In genomic region chr12:110024295-110024694, GRCm38 (mm10) we compare ENCODE assay signal across 19 mouse cellular contexts.
DNase-seq lines count a peak whose midpoint lies in the region; ATAC-seq and TF ChIP-seq lines count a peak whose summit lies in the region.
"Had no signal": no experiment of that assay in that cellular context is flagged by ENCODE, and none has a peak within 500 bp of the region (broad histone marks: within the 10 kb centered on the region; RNA-seq: fewer than 3 reads in every experiment).

No protein-coding gene starts in this region.

- H3K4me2 ChIP-seq in liver, embryonic 11.5 days, result peak overlapping the region; percentile 11; the same call in 1 of the 2 replicates
- H3K4me2 ChIP-seq in liver, postnatal 0 days (ENCODE audit: low read depth, low read length), result peak overlapping the region; percentile 60
- H3K4me2 ChIP-seq: forebrain, embryonic 15.5 days; heart, embryonic 12.5 days; hindbrain, embryonic 14.5 days; limb, embryonic 13.5 days had no signal

- no peak overlapping the region for H3K4me3 ChIP-seq in heart, embryonic 10.5 days
- H3K4me3 ChIP-seq in liver, embryonic 11.5 days (ENCODE audit: low read depth, low read length), result peak overlapping the region; percentile 10; the same call in 1 of the 2 replicates
- no peak overlapping the region for H3K4me3 ChIP-seq in liver, postnatal 0 days (ENCODE audit: low read depth, low read length)
- H3K4me3 ChIP-seq in midbrain, embryonic 10.5 days, result no peak overlapping the region
- H3K4me3 ChIP-seq: embryonic facial prominence, embryonic 10.5 days; forebrain, embryonic 15.5 days; heart, embryonic 12.5 days; limb, embryonic 13.5 days had no signal

- no peaks in the 10 kb centered on the region for H3K9me3 ChIP-seq in heart, embryonic 10.5 days
- H3K9me3 ChIP-seq in liver, embryonic 11.5 days (ENCODE audit: control insufficient read depth, low read length), result no peaks in the 10 kb centered on the region
- no peaks in the 10 kb centered on the region for H3K9me3 ChIP-seq in liver, postnatal 0 days (ENCODE audit: low read length)
- no peaks in the 10 kb centered on the region for H3K9me3 ChIP-seq in midbrain, embryonic 10.5 days (replicated peaks)
- H3K9me3 ChIP-seq: embryonic facial prominence, embryonic 10.5 days; forebrain, embryonic 15.5 days; heart, embryonic 12.5 days; limb, embryonic 13.5 days had no signal

- peak; percentile 82 for TF ChIP-seq EP300 in liver, postnatal 0 days (IDR thresholded peaks at IDR 0.05; ENCODE audit: low read depth)

- no peak overlapping the region for H3K9ac ChIP-seq in liver, embryonic 11.5 days (ENCODE audit: low read depth, low read length)
- no peak overlapping the region for H3K9ac ChIP-seq in liver, postnatal 0 days (replicated peaks)
- H3K9ac ChIP-seq: forebrain, embryonic 15.5 days; heart, embryonic 12.5 days; hindbrain, embryonic 14.5 days; limb, embryonic 13.5 days had no signal

- peak; percentile 57 for DNase-seq in heart, embryonic 10.5 days (ENCODE audit: low spot score)
- DNase-seq in heart, adult 11 months, result no peak
- peak; percentile 32 to 69 for DNase-seq in kidney, adult 8-10 months
- DNase-seq in kidney, postnatal 4 days, result no peak
- no peak for DNase-seq in liver, embryonic 11.5 days (ENCODE audit: low spot score)
- DNase-seq in liver, postnatal 0 days, result peak; percentile 58
- DNase-seq in midbrain, embryonic 10.5 days (ENCODE audit: low spot score), result no peak
- no peak for DNase-seq in thymus, postnatal 25 days
- DNase-seq: adrenal gland, adult 8-10 months; cerebellum, adult 11-12 months; cerebellum, postnatal 10 days; heart, postnatal 14 days; lung, postnatal 4 days had no signal

- H3K36me3 ChIP-seq in heart, embryonic 10.5 days, result no peaks in the 10 kb centered on the region
- no peaks in the 10 kb centered on the region for H3K36me3 ChIP-seq in liver, embryonic 11.5 days (ENCODE audit: control insufficient read depth, insufficient read depth, low read length)
- H3K36me3 ChIP-seq in liver, postnatal 0 days (replicated peaks; ENCODE audit: insufficient read depth, low read length), result no peaks in the 10 kb centered on the region
- no peaks in the 10 kb centered on the region for H3K36me3 ChIP-seq in midbrain, embryonic 10.5 days
- H3K36me3 ChIP-seq: embryonic facial prominence, embryonic 10.5 days; forebrain, embryonic 15.5 days; heart, embryonic 12.5 days; limb, embryonic 13.5 days had no signal

- H3K27ac ChIP-seq in heart, embryonic 10.5 days, result no peak overlapping the region
- H3K27ac ChIP-seq in liver, embryonic 11.5 days (ENCODE audit: low read depth, low read length), result peak overlapping the region; percentile 70
- H3K27ac ChIP-seq in liver, postnatal 0 days (ENCODE audit: low read depth), result peak overlapping the region; percentile 98
- H3K27ac ChIP-seq in midbrain, embryonic 10.5 days (replicated peaks), result no peak overlapping the region
- H3K27ac ChIP-seq: embryonic facial prominence, embryonic 10.5 days; forebrain, embryonic 15.5 days; hindbrain, embryonic 14.5 days; limb, embryonic 13.5 days had no signal

- H3K4me1 ChIP-seq in heart, embryonic 10.5 days, result no peaks in the 10 kb centered on the region; the same call in 1 of the 2 replicates
- peaks cover 2% of the 10 kb centered on the region; the same call in 1 of the 2 replicates for H3K4me1 ChIP-seq in liver, embryonic 11.5 days (replicated peaks; ENCODE audit: control insufficient read depth, insufficient read depth, low read length)
- H3K4me1 ChIP-seq in liver, postnatal 0 days (ENCODE audit: insufficient read depth), result peaks cover 6% of the 10 kb centered on the region
- peaks cover 47% of the 10 kb centered on the region for H3K4me1 ChIP-seq in midbrain, embryonic 10.5 days
- H3K4me1 ChIP-seq: heart, embryonic 12.5 days had no signal

- TF ChIP-seq CTCF in liver, postnatal 0 days (IDR thresholded peaks at IDR 0.05; ENCODE audit: low read depth), result no peak

- peaks cover 4% of the 10 kb centered on the region; the same call in 1 of the 2 replicates for H3K27me3 ChIP-seq in heart, embryonic 10.5 days (ENCODE audit: insufficient read depth, poor library complexity, severe bottlenecking)
- H3K27me3 ChIP-seq in liver, embryonic 11.5 days (replicated peaks; ENCODE audit: control insufficient read depth, insufficient read depth, low read length), result no peaks in the 10 kb centered on the region
- H3K27me3 ChIP-seq in liver, postnatal 0 days (ENCODE audit: insufficient read depth, low read length), result no peaks in the 10 kb centered on the region
- H3K27me3 ChIP-seq in midbrain, embryonic 10.5 days (ENCODE audit: low read depth, poor library complexity, severe bottlenecking), result 0 out of 2 replicates have a peak, but pooled peaks cover 3% of the 10 kb centered on the region
- H3K27me3 ChIP-seq: forebrain, embryonic 15.5 days had no signal

- whole genome bisulfite sequencing in heart, embryonic 10.5 days, result 87% methylated on average over 9 of the region's 9 CpGs
- WGBS in liver, embryonic 11.5 days, result 69% methylated on average over 9 of the region's 9 CpGs
- WGBS in liver, postnatal 0 days (ENCODE audit: insufficient replicate concordance), result 51% methylated on average over 9 of the region's 9 CpGs
- WGBS in midbrain, embryonic 10.5 days, result 92% methylated on average over 9 of the region's 9 CpGs

- peak; percentile 65 for ATAC-seq in liver, embryonic 11.5 days (replicated peaks; ENCODE audit: low FRiP score)
- peak; percentile 86 for ATAC-seq in liver, postnatal 0 days
- ATAC-seq: activated CD4-positive, CD25-positive, alpha-beta regulatory T cell, adult 4 months; forebrain, embryonic 15.5 days had no signal

Comparison
In these comparisons a context has a peak if more than half of its experiments do, and no peak if none do; other contexts are left out.
1. DNase-seq: peak in heart, embryonic 10.5 days (single experiment), kidney, adult 8-10 months (2 of 2) and liver, postnatal 0 days (single experiment); none in heart, adult 11 months (single experiment), kidney, postnatal 4 days (0 of 2), liver, embryonic 11.5 days (single experiment), midbrain, embryonic 10.5 days (single experiment) and thymus, postnatal 25 days (single experiment).
2. H3K27ac ChIP-seq: peak in liver, embryonic 11.5 days (single experiment) and liver, postnatal 0 days (single experiment); none in heart, embryonic 10.5 days (single experiment) and midbrain, embryonic 10.5 days (single experiment).